Mouse (Mus musculus) liver, adult 2 months (tissue): ENCODE measurements around the gene Tpte.

Experiments used
- CTCF ChIP-seq: fragments of 200-500 bp; IDR thresholded peaks from 2 replicates; pipeline ENCODE4 v1.5.1; 2011; ENCODE audit warnings: low read depth, low read length, control low read depth
- POLR2A ChIP-seq: fragments of 200-500 bp; IDR thresholded peaks from 2 replicates; pipeline ENCODE4 v1.6.1; 2011; ENCODE audit warnings: low read length, control low read depth; ENCODE audit not compliant: insufficient read depth; ENCODE audit errors: extremely low read depth

DNA sequence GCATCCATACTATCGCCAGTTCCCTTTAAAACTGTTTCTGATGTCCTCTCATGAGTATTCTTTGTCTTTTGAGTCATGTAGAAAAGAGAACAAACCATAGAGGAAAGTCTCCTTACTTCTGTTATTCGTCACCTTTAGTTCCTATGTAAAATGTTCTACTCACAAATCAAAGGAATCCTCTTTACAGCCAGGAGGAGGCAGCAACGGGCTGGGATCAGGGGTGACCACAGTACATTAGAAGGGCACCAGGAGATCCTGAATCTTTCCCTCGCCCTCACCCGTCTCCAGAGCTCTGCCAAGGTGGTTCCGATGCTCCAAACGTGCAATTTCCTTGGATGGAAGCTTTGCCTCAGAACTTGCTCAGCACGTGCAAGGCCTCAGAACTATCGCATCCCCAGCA, 28.2 kb downstream of the Tpte start:
- TF ChIP-seq CTCF, result peak; percentile 56
- no peak for TF ChIP-seq POLR2A
